Comparison of ENCODE assay signal across 9 mouse cellular contexts in the genomic region with DNA sequence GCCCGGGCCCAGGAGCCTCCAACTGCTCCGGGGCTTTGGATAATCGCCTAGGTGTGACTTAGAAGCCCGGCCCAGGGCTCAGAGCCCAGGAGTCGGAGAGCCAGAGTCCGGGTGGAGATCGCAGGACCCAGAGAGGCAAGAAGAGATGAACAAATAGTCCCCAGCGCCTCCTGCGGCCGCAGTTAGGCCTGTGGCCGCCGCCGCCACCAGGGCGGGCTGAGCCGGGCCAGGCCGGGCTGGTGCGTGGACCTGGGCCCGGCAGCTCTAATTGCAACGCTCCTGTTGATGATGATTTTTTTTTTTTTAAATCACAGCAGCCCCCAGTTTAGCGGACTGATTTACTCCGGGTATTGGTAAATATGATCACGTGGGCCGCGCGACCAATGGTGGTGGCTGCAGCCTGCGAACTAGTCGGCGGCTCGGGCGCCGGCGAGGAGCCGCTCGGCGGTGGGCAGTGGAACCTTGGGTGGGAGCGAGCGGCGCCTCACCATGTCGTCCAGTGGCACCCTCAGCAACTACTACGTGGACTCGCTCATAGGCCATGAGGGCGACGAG. TPM values are rescaled to one million over a fixed set of nuclear protein-coding genes. Genes with fewer than 3 reads are reported as not detected.
A peak's percentile ranks its signal among the peaks of the same experiment; 100 is the strongest.
DNase-seq lines count a peak whose midpoint lies in the region; ATAC-seq and TF ChIP-seq lines count a peak whose summit lies in the region.
"Had no signal": no experiment of that assay in that cellular context is flagged by ENCODE, and none has a peak within 500 bp of the region (broad histone marks: within the 10 kb centered on the region; RNA-seq: fewer than 3 reads in every experiment).

A gene (plus strand): TSS at position 161 of the 555 bp plus-strand sequence.

- H3K4me1 ChIP-seq in heart, embryonic 11.5 days (ENCODE audit: control insufficient read depth, insufficient read depth, low read length) = peaks cover 2% of the 10 kb centered on the region; the same call in 1 of the 2 replicates
- H3K4me1 ChIP-seq in embryonic facial prominence, embryonic 11.5 days (ENCODE audit: control insufficient read depth, insufficient read depth, low read length) = no peaks in the 10 kb centered on the region; the same call in 1 of the 2 replicates
- H3K4me1 ChIP-seq in heart, postnatal 0 days (ENCODE audit: control insufficient read depth, insufficient read depth) = no peaks in the 10 kb centered on the region
- H3K4me1 ChIP-seq in limb, embryonic 10.5 days = peaks cover 74% of the 10 kb centered on the region

- H3K9ac ChIP-seq in heart, embryonic 11.5 days (ENCODE audit: low read depth, low read length) = 0 out of 2 replicates have a peak within 1 kb of the TSS, but pooled peaks have one; percentile 28
- no peak within 1 kb of the TSS for H3K9ac ChIP-seq in embryonic facial prominence, embryonic 11.5 days (replicated peaks; ENCODE audit: low read length)
- H3K9ac ChIP-seq in heart, postnatal 0 days (replicated peaks; ENCODE audit: low read depth, low read length) = no peak within 1 kb of the TSS

- ATAC-seq in heart, embryonic 11.5 days (replicated peaks; ENCODE audit: insufficient number of reproducible peaks, low FRiP score, low TSS enrichment) = 0 out of 2 replicates have a peak, but pooled peaks have one; percentile 39
- ATAC-seq in embryonic facial prominence, embryonic 11.5 days (replicated peaks; ENCODE audit: insufficient number of reproducible peaks, low FRiP score, low TSS enrichment, low read depth) = peak; percentile 57; the same call in 1 of the 2 replicates
- ATAC-seq in heart, postnatal 0 days (ENCODE audit: insufficient read depth, low read depth) = peak; percentile 55

- H3K9me3 ChIP-seq in heart, embryonic 11.5 days (replicated peaks; ENCODE audit: control insufficient read depth, low read length) = no peaks in the 10 kb centered on the region
- H3K9me3 ChIP-seq in embryonic facial prominence, embryonic 11.5 days (replicated peaks; ENCODE audit: control insufficient read depth, low read length) = no peaks in the 10 kb centered on the region
- no peaks in the 10 kb centered on the region for H3K9me3 ChIP-seq in heart, postnatal 0 days (replicated peaks; ENCODE audit: control insufficient read depth, low read length)
- no peaks in the 10 kb centered on the region for H3K9me3 ChIP-seq in limb, embryonic 10.5 days (replicated peaks)

- peak within 1 kb of the TSS; percentile 41 for H3K4me3 ChIP-seq in heart, embryonic 11.5 days (ENCODE audit: low read depth, low read length)
- peak within 1 kb of the TSS; percentile 30 for H3K4me3 ChIP-seq in embryonic facial prominence, embryonic 11.5 days (ENCODE audit: low read depth, low read length)
- peak within 1 kb of the TSS; percentile 37 for H3K4me3 ChIP-seq in heart, postnatal 0 days (ENCODE audit: low read depth, low read length)
- peak within 1 kb of the TSS; percentile 80 for H3K4me3 ChIP-seq in limb, embryonic 10.5 days

- WGBS in heart, embryonic 11.5 days (ENCODE audit: insufficient replicate concordance) = under 1% methylated on average over 43 of the region's 43 CpGs
- under 1% methylated on average over 43 of the region's 43 CpGs for WGBS in embryonic facial prominence, embryonic 11.5 days
- WGBS in heart, postnatal 0 days = under 1% methylated on average over 43 of the region's 43 CpGs
- WGBS in limb, embryonic 10.5 days = under 1% methylated on average over 43 of the region's 43 CpGs

- no peak for DNase-seq in heart, postnatal 25 days (ENCODE audit: low spot score)
- no peak for DNase-seq in embryonic facial prominence, embryonic 11.5 days (ENCODE audit: low spot score)
- no peak for DNase-seq in heart, postnatal 0 days (ENCODE audit: low spot score)
- peak; percentile 88 for DNase-seq in limb, embryonic 10.5 days (ENCODE audit: low spot score)
- peak; percentile 70 for DNase-seq in retina, embryonic 14.5 days (ENCODE audit: low spot score)
- DNase-seq in cerebellum, adult 11 months = no peak
- no peak for DNase-seq in right cerebral cortex, postnatal 36 days (ENCODE audit: low spot score in 2 of 2)

- no peak within 1 kb of the TSS for H3K27ac ChIP-seq in heart, embryonic 11.5 days (ENCODE audit: low read depth, low read length)
- H3K27ac ChIP-seq in embryonic facial prominence, embryonic 11.5 days (replicated peaks; ENCODE audit: low read depth, low read length) = no peak within 1 kb of the TSS
- H3K27ac ChIP-seq in heart, postnatal 0 days (ENCODE audit: low read depth) = no peak within 1 kb of the TSS
- peak within 1 kb of the TSS; percentile 99 for H3K27ac ChIP-seq in limb, embryonic 10.5 days

- H3K36me3 ChIP-seq in heart, embryonic 11.5 days (ENCODE audit: control insufficient read depth, insufficient read depth, low read length) = no peaks in the 10 kb centered on the region
- H3K36me3 ChIP-seq in embryonic facial prominence, embryonic 11.5 days (replicated peaks; ENCODE audit: control insufficient read depth, insufficient read depth, low read depth, low read length) = no peaks in the 10 kb centered on the region
- no peaks in the 10 kb centered on the region for H3K36me3 ChIP-seq in heart, postnatal 0 days (replicated peaks; ENCODE audit: control insufficient read depth, insufficient read depth, low read length)
- peaks cover 14% of the 10 kb centered on the region for H3K36me3 ChIP-seq in limb, embryonic 10.5 days

- no peak for TF ChIP-seq CTCF in heart, postnatal 0 days (IDR thresholded peaks at IDR 0.05; ENCODE audit: low read depth)

- intact Hi-C loops in heart, postnatal 25 days (cut with DNase I) = no loop called here

- no peak for TF ChIP-seq EP300 in heart, postnatal 0 days (IDR thresholded peaks at IDR 0.05; ENCODE audit: low read depth)

- H3K4me2 ChIP-seq in heart, embryonic 11.5 days = peak within 1 kb of the TSS; percentile 69
- peak within 1 kb of the TSS; percentile 46 for H3K4me2 ChIP-seq in embryonic facial prominence, embryonic 11.5 days (ENCODE audit: low read depth, low read length)
- H3K4me2 ChIP-seq in heart, postnatal 0 days (ENCODE audit: low read depth, low read length) = peak within 1 kb of the TSS; percentile 55

- peaks cover 97% of the 10 kb centered on the region for H3K27me3 ChIP-seq in heart, embryonic 11.5 days (ENCODE audit: control insufficient read depth, insufficient read depth, low read length)
- H3K27me3 ChIP-seq in embryonic facial prominence, embryonic 11.5 days (ENCODE audit: control insufficient read depth, insufficient read depth, low read length) = peaks cover 85% of the 10 kb centered on the region
- H3K27me3 ChIP-seq in heart, postnatal 0 days (ENCODE audit: control insufficient read depth, insufficient read depth, low read length) = peaks cover 99% of the 10 kb centered on the region
- peaks cover 58% of the 10 kb centered on the region for H3K27me3 ChIP-seq in limb, embryonic 10.5 days (ENCODE audit: low read depth, poor library complexity, severe bottlenecking)

RNA-seq across cellular contexts. Expression of the gene that starts here (rescaled TPM):
- 0.13 TPM in 1 of 2 replicates, not detected in the other for polyA plus RNA-seq in heart, embryonic 11.5 days (2014; fragmentation: Nextera tagmentation; extraction: Ambion mirVana)
- total RNA-seq in heart, postnatal 25 days (2021) = under 1 TPM; 0.39 to 0.52 TPM
- 0.10 TPM in 1 of 2 replicates, not detected in the other for polyA plus RNA-seq in embryonic facial prominence, embryonic 11.5 days (2014; fragmentation: Nextera tagmentation; extraction: Ambion mirVana)
- 0.84 TPM in 1 of 2 replicates, not detected in the other for total RNA-seq in heart, postnatal 0 days (2014; rRNA removed; ENCODE audit: low replicate concordance)
- polyA plus RNA-seq in heart, postnatal 0 days (2015; fragmentation: Nextera tagmentation; extraction: Ambion mirVana) = 0.08 and 0.12 TPM in 2 replicates
- polyA plus RNA-seq in limb, embryonic 10.5 days (2016; fragmentation: Nextera tagmentation; extraction: Ambion mirVana) = 38.0 and 52.3 TPM in 2 replicates
- total RNA-seq: hematopoietic stem cell, adult 5-6 weeks had no signal

Comparison
In these comparisons a context has a peak if more than half of its experiments do, and no peak if none do; other contexts are left out.
1. RNA of the gene that starts here (polyA plus RNA-seq): 38.0 to 52.3 TPM in limb, embryonic 10.5 days; 0.08 to 0.12 TPM in heart, postnatal 0 days, 0.10 TPM in embryonic facial prominence, embryonic 11.5 days and 0.13 TPM in heart, embryonic 11.5 days; every median in the first group is over 10 times any median in the second.
2. Peak in ATAC-seq, H3K4me3 ChIP-seq, H3K9ac ChIP-seq and H3K4me2 ChIP-seq in heart, embryonic 11.5 days; RNA of the gene not detected or under 1 TPM.
3. Peak in ATAC-seq, H3K4me3 ChIP-seq and H3K4me2 ChIP-seq in embryonic facial prominence, embryonic 11.5 days; RNA of the gene not detected or under 1 TPM.
4. Peak in ATAC-seq, H3K4me3 ChIP-seq and H3K4me2 ChIP-seq in heart, postnatal 0 days; RNA of the gene not detected or under 1 TPM.
5. H3K4me3 ChIP-seq: peak in every context shown above with its lines; median percentile 80 in limb, embryonic 10.5 days; 41 in heart, embryonic 11.5 days; 37 in heart, postnatal 0 days; 30 in embryonic facial prominence, embryonic 11.5 days.
6. DNase-seq: peak in limb, embryonic 10.5 days (single experiment) and retina, embryonic 14.5 days (single experiment); none in heart, postnatal 25 days (single experiment), embryonic facial prominence, embryonic 11.5 days (single experiment), heart, postnatal 0 days (single experiment), cerebellum, adult 11 months (single experiment) and right cerebral cortex, postnatal 36 days (0 of 2).
7. Peak in every context shown above with its lines, with median percentiles within 50 percentile points of each other: ATAC-seq and H3K4me2 ChIP-seq.